Mouse (Mus musculus) heart, postnatal 25 days (tissue): ENCODE measurements around the gene Ociad2. TPM values are rescaled to one million over a fixed set of nuclear protein-coding genes. Genes with fewer than 3 reads are reported as not detected.

Experiments
- DNase-seq: peaks from one replicate; pipeline ENCODE4 v3.0.0; 2022; ENCODE audit warnings: low spot score
- intact Hi-C: fragments of 180-260 bp; cut with DNase I; formaldehyde crosslinking; loops from one replicate; pipeline ENCODE4 v1.15.1; 2025
- total RNA-seq, 2 experiments: library from RNA; stranded (reverse); gene quantifications; 2 replicates each; pipeline ENCODE4 v1.2.3; 2021

Gene Ociad2
- total RNA-seq, 2 experiments from 2014 or later, result 8.8 to 9.5 TPM

DNA sequence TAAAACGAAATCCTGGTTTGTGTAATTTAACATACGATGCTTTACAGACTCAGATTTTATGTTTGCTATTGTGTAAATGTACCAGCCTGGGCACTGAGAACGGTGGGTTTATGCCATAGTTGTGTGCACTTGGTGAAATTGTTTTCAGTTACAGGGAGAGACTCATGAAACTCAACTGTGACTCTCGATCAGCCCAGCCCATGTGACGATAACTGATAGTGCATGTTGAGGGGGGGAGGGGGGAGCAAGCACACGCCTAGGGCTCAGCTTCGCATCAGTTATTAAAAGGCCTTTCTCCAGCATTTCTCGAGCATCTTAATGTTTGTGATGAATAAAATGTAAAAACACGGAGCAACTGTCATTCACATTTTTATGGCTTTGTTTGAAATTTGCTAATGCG is 27.2 kb downstream of the Ociad2 start:
- intact Hi-C loops, result no loop called here

GRCm38 (mm10) chr5:73311458-73311857 is 29.4 kb downstream of the Ociad2 start:
- DNase-seq, result no peak
- intact Hi-C loops, result no loop called here

More for the DNA sequence above, 27.2 kb downstream of the Ociad2 start:
- no peak for DNase-seq

- DNase-seq, result no peak
- intact Hi-C loops, result no loop called here
These were observed 30.4 kb downstream of the Ociad2 start for GRCm38 (mm10) chr5:73310401-73310800.

GRCm38 (mm10) chr5:73309496-73309895 is 31.3 kb downstream of the Ociad2 start:
- intact Hi-C loops, result no loop called here

GRCm38 (mm10) chr5:73307297-73307696 is 33.5 kb downstream of the Ociad2 start:
- intact Hi-C loops, result no loop called here
- no peak for DNase-seq

More at GRCm38 (mm10) chr5:73309496-73309895, 31.3 kb downstream of the Ociad2 start:
- DNase-seq, result no peak

GRCm38 (mm10) chr5:73306486-73306885 is 34.3 kb downstream of the Ociad2 start:
- intact Hi-C loops, result no loop called here
- no peak for DNase-seq

- no peak for DNase-seq
- intact Hi-C loops, result no loop called here
These were observed 36.3 kb downstream of the Ociad2 start for GRCm38 (mm10) chr5:73304507-73304906.

GRCm38 (mm10) chr5:73301601-73302307 is 39.1 kb downstream of the Ociad2 start:
- intact Hi-C loops, result no loop called here
- DNase-seq, result no peak

- intact Hi-C loops, result loop anchor here (5.0 kb wide), 1 partner anchor 86 kb away; no protein-coding TSS in a partner anchor
These were observed 44.9 kb downstream of the Ociad2 start for GRCm38 (mm10) chr5:73295916-73296315.

DNA sequence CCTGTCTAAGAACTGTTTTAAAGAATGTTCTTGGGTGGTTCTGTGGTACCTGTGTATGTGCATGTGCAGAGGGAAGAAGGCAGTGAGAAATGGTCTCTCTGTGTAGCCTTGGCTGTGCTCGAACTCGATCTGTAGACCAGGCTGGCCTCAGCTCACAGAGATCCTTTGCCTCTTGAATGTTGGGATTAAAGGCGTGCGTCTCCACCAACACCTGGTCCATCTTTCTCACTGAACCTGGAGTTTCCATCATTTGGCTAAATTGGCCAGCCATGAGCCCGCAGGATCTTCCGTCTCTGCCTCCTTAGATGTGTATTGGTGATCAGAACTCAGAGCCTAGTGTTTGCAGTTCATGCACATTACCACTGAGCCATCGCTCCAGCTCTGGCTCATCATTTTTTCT is 45.8 kb downstream of the Ociad2 start:
- DNase-seq, result no peak
- intact Hi-C loops, result loop anchor here (5.0 kb wide), 1 partner anchor 87 kb away; no protein-coding TSS in a partner anchor

More at GRCm38 (mm10) chr5:73295916-73296315, 44.9 kb downstream of the Ociad2 start:
- no peak for DNase-seq

- intact Hi-C loops, result loop anchor here (5.0 kb wide), 1 partner anchor 161 kb away; no protein-coding TSS in a partner anchor
- DNase-seq, result no peak
These were observed 47.4 kb downstream of the Ociad2 start for GRCm38 (mm10) chr5:73293458-73293827.

- peak; percentile 89 for DNase-seq
- intact Hi-C loops, result loop anchor here (5.0 kb wide), 1 partner anchor 160 kb away; no protein-coding TSS in a partner anchor
These were observed 48.0 kb downstream of the Ociad2 start, which contains the start of gene Ociad1 for GRCm38 (mm10) chr5:73292502-73293457. Ociad1 (plus strand) TSS chr5:73292784.

- intact Hi-C loops, result loop anchor here (5.0 kb wide), 2 partner anchors 63 to 158 kb away; no protein-coding TSS in a partner anchor
- no peak for DNase-seq
These were observed 50.9 kb downstream of the Ociad2 start for GRCm38 (mm10) chr5:73289900-73290299.

DNA sequence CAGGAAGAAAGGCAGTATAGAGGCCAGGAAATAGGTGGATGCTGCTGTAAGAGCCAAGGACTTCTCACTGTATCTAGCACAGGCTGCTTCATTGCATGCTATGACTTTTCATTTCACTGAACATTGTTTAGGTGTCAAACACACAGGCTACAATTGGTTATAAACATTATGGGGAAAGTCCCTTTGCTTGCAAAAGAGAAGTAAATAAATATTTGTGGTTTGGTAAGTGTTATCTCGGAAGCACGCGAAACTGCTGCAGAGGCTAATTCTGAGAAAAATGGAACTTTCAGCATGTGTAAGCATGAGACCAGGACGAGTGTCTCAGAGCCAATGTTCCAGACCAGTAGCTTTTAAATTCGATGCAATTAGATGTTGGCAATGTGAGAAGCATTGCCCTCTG is 54.2 kb downstream of the Ociad2 start:
- intact Hi-C loops, result loop anchor here (5.0 kb wide), 1 partner anchor 59 kb away; no protein-coding TSS in a partner anchor
- DNase-seq, result no peak

- intact Hi-C loops, result loop anchor here (5.0 kb wide), 1 partner anchor 58 kb away; no protein-coding TSS in a partner anchor
- DNase-seq, result no peak
These were observed 55.3 kb downstream of the Ociad2 start for GRCm38 (mm10) chr5:73285470-73285978.

- DNase-seq, result no peak
- intact Hi-C loops, result no loop called here
These were observed 56.8 kb downstream of the Ociad2 start for GRCm38 (mm10) chr5:73284046-73284445.

- intact Hi-C loops, result no loop called here
- no peak for DNase-seq
These were observed 60.3 kb downstream of the Ociad2 start for GRCm38 (mm10) chr5:73280567-73280850.

GRCm38 (mm10) chr5:73279732-73280566 is 60.9 kb downstream of the Ociad2 start:
- intact Hi-C loops, result no loop called here
- DNase-seq, result no peak

DNA sequence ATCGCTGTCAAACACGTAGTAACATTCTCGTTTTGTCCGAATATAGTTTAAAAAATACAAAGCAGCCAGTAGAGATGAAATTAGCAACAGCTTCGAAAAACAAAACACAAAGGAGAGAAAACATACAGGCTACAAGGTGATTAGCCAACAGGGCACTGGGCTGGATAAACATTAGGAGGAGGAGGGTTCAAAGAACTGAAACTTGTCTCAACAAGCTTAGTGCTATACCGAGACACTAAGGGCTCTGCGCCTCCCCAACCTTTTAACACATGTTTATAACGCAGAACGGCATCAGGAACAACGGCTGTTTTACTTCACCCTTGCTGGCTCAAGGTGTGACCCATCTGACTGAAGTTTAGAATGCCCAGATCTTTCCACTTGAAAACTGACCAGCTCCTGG is 61.6 kb downstream of the Ociad2 start:
- DNase-seq, result no peak
- intact Hi-C loops, result no loop called here
